Mouse (Mus musculus) testis, adult 2 months (tissue): Measurements from ENCODE around the gene Gid4. TPM values are rescaled to one million over a fixed set of nuclear protein-coding genes. Genes with fewer than 3 reads are reported as not detected.

ENCODE experiments used
- H3K27ac ChIP-seq: fragments of 200-500 bp; 2 replicates; pipeline ENCODE4 v1.5.1; 2012; ENCODE audit warnings: low read depth, low read length; ENCODE audit not compliant: control insufficient read depth, insufficient read depth
- H3K27me3 ChIP-seq: fragments of 200-500 bp; 2 replicates; pipeline ENCODE4 v1.6.1; 2012; ENCODE audit warnings: mild to moderate bottlenecking, low read length, moderate library complexity; ENCODE audit not compliant: control insufficient read depth, insufficient read depth
- H3K36me3 ChIP-seq: fragments of 200-500 bp; 2 replicates; pipeline ENCODE4 v1.6.1; 2012; ENCODE audit warnings: mild to moderate bottlenecking, low read length; ENCODE audit not compliant: control insufficient read depth, insufficient read depth
- H3K4me1 ChIP-seq: fragments of 200-500 bp; 2 replicates; pipeline ENCODE4 v1.6.1; 2012; ENCODE audit warnings: low read length; ENCODE audit not compliant: control insufficient read depth, insufficient read depth
- H3K4me3 ChIP-seq: fragments of 200-500 bp; 2 replicates; pipeline ENCODE4 v1.5.1; 2012; ENCODE audit warnings: low read depth, mild to moderate bottlenecking, low read length, moderate library complexity, mixed read lengths; ENCODE audit not compliant: control insufficient read depth
- CTCF ChIP-seq: fragments of 200-500 bp; IDR thresholded peaks from 2 replicates; pipeline ENCODE4 v1.5.1; 2012; ENCODE audit warnings: low read depth, mild to moderate bottlenecking, inconsistent platforms, low read length, moderate library complexity; ENCODE audit not compliant: control insufficient read depth, insufficient read depth, insufficient replicate concordance
- POLR2A ChIP-seq: fragments of 200-500 bp; IDR thresholded peaks from 2 replicates; pipeline ENCODE4 v1.6.1; 2012; ENCODE audit warnings: low read depth, mild to moderate bottlenecking, inconsistent platforms, low read length, moderate library complexity; ENCODE audit not compliant: control insufficient read depth
- polyA plus RNA-seq: library from polyadenylated mRNA; depleted of rRNA; stranded (reverse); fragments of >200 nt; gene quantifications from 2 replicates; pipeline ENCODE4 v1.2.3, GENCODE M21; 2012

Gid4 gene
- polyA plus RNA-seq, 1 experiment, result 89.3 TPM

DNA sequence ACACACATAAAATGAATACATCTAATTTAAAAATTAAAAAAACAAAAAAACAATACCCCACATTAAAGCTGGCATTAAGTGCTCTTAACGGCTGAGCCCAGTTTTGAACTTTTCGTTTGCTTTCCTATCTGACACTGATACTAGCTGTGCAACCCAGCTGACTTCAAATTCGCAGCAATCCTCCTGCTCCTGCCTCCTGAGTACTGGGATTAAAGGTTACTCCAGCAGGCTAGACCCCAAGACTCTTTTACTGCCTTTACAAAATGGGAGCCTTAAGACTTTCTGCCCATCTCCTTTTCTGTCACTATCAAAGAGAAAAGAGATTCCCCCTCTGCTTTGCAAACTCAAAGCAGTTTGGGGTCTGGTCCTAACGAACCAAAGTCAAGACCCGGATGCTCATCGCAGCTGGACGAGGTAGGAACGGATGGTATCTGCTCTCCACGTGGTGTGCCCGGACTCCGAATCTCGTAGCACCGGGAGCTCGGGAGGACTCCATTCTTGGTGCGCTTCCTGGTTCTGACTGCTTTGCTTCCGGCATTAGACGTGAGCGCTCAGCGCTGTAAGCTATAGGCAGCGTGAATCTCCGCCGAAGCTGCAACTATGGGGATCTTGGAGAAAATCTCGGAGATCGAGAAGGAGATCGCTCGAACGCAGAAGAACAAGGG lies 37.3 kb downstream of the Gid4 start, which contains the start of gene Drg2:
TSS of gene Drg2 (plus strand) at position 512 of the 665 bp plus-strand sequence.
- Histone ChIP-seq H3K36me3 (peaks cover 1% of the 10 kb centered on the region; the same call in 1 of the 2 replicates), H3K27ac (peak within 1 kb of the TSS; percentile 47)
- peak; percentile 80 for TF ChIP-seq POLR2A
- TF ChIP-seq CTCF, result no peak

DNA sequence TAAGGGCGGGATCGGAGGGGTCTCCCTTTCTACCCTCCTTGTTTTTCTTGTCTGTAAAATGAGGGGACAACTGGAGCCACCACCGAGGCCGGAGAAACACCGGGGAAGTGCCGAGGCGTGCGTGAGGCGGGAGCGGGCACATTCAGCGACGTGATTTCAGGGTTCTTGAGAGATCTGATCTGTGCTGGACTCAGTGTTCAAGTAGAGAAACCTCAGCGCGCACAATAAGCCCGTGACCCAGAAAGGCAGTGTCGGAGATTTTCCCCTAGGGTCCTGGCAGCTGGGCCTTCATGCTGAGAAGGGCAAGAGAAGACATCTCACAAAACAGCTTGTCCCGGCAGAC lies 37.8 kb downstream of the Gid4 start:
- Histone ChIP-seq H3K27ac (peak overlapping the region; percentile 47), H3K4me3 (peak overlapping the region; percentile 95), H3K36me3 (peaks cover 1% of the 10 kb centered on the region; the same call in 1 of the 2 replicates), H3K4me1 (peaks cover 6% of the 10 kb centered on the region), H3K27me3 (no peaks in the 10 kb centered on the region)
- TF ChIP-seq POLR2A, result no peak
- TF ChIP-seq CTCF, result no peak

More for the DNA sequence above, 37.3 kb downstream of the Gid4 start, which contains the start of gene Drg2:
- Histone ChIP-seq H3K27me3 (no peaks in the 10 kb centered on the region), H3K4me1 (peaks cover 6% of the 10 kb centered on the region), H3K4me3 (peak within 1 kb of the TSS; percentile 95)

GRCm38 (mm10) chr11:60457973-60458372 lies 41.0 kb downstream of the Gid4 start:
- TF ChIP-seq CTCF, result no peak
- no peak for TF ChIP-seq POLR2A
- Histone ChIP-seq H3K36me3 (peaks cover 1% of the 10 kb centered on the region; the same call in 1 of the 2 replicates), H3K4me3 (no peak overlapping the region), H3K27me3 (no peaks in the 10 kb centered on the region), H3K4me1 (peaks cover 6% of the 10 kb centered on the region), H3K27ac (no peak overlapping the region)

GRCm38 (mm10) chr11:60465943-60466380 lies 49.0 kb downstream of the Gid4 start:
- H3K27ac ChIP-seq, result no peak overlapping the region
- peaks cover 4% of the 10 kb centered on the region for H3K36me3 ChIP-seq
- no peak overlapping the region for H3K4me3 ChIP-seq
- H3K27me3 ChIP-seq, result no peaks in the 10 kb centered on the region
- TF ChIP-seq CTCF, result peak; percentile 56; the same call in 1 of the 2 replicates
- no peak for TF ChIP-seq POLR2A
- no peaks in the 10 kb centered on the region for H3K4me1 ChIP-seq

DNA sequence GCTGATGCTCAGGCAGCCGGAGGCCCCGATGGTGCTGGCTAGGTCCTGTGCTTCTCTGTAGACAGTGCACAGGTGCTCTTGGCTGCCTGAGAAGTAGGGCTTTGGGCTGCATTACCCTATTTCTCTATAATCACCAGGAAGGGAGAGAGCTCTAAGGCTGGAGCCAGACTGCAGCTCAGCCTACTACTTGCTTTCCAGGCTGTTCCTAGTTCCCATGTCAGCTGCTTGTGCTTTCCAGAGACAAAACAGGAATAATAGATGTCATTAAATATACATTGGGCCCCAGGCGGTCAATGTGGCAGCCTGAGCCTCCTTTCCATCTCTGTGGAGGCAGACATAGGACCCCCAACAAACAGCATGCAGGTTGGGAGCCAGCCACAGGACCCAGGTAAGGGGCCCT lies 52.1 kb downstream of the Gid4 start, which contains the start of gene Myo15:
TSS of gene Myo15 (plus strand) at position 301 of the 400 bp plus-strand sequence.
- TF ChIP-seq CTCF (no peak), POLR2A (no peak)
- Histone ChIP-seq H3K27ac (no peak within 1 kb of the TSS), H3K4me1 (no peaks in the 10 kb centered on the region), H3K27me3 (no peaks in the 10 kb centered on the region), H3K4me3 (no peak within 1 kb of the TSS), H3K36me3 (peaks cover 4% of the 10 kb centered on the region)

DNA sequence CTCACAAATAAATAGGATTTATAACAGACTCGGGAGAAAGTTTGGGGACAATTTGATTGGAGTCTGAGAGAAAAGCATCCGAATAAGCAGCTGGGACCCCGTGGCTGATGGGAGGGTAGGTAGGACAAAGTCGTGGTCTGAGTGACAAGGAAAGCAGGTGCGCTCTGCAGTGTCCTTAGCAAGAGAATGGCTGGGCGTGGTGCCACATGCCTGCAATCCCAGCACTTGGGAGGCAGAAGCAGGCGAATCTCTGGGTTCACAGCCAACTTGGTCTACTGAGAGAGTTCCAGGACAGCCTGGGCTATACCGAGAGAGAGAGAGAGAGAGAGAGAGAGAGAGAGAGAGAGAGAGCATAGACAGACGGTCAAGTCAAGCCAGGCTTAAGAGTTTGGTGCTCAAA lies 53.8 kb downstream of the Gid4 start:
- TF ChIP-seq POLR2A (no peak), CTCF (no peak)
- H3K27ac ChIP-seq, result no peak overlapping the region

GRCm38 (mm10) chr11:60474534-60474933 lies 57.6 kb downstream of the Gid4 start:
- Histone ChIP-seq H3K36me3 (no peaks in the 10 kb centered on the region), H3K27ac (no peak overlapping the region), H3K27me3 (no peaks in the 10 kb centered on the region), H3K4me1 (peaks cover 6% of the 10 kb centered on the region; the same call in 1 of the 2 replicates), H3K4me3 (no peak overlapping the region)
- TF ChIP-seq POLR2A, result no peak
- TF ChIP-seq CTCF, result no peak

More for the DNA sequence above, 53.8 kb downstream of the Gid4 start:
- Histone ChIP-seq H3K36me3 (peaks cover 4% of the 10 kb centered on the region), H3K4me1 (no peaks in the 10 kb centered on the region), H3K4me3 (no peak overlapping the region), H3K27me3 (no peaks in the 10 kb centered on the region)
